Mouse (Mus musculus) heart, embryonic 11.5 days (tissue): ENCODE results near the gene C87436. TPM values are rescaled to one million over a fixed set of nuclear protein-coding genes. Genes with fewer than 3 reads are reported as not detected.
"Not testable (repeated sequence)": the region's sequence is repeated elsewhere in the genome, so short reads cannot be mapped to it uniquely, and the experiment has no call there.

Experiments
- ATAC-seq: fragments of 200-750 bp; cut with Nextera tagmentation; replicated peaks from 2 replicates; pipeline ENCODE4 v1.8.0; 2017; ENCODE audit warnings: moderate library complexity; ENCODE audit not compliant: insufficient number of reproducible peaks, low FRiP score, low TSS enrichment
- H3K27ac ChIP-seq: fragments of 300-500 bp; sonication (generic); 2 replicates; pipeline ENCODE4 v1.5.1; 2014; ENCODE audit warnings: mild to moderate bottlenecking, low read depth, low read length
- H3K27me3 ChIP-seq: fragments of 300-500 bp; sonication (generic); 2 replicates; pipeline ENCODE4 v1.6.1; 2014; ENCODE audit warnings: mild to moderate bottlenecking, low read length, mixed read lengths; ENCODE audit not compliant: control insufficient read depth, insufficient read depth
- H3K36me3 ChIP-seq: fragments of 300-500 bp; sonication (generic); 2 replicates; pipeline ENCODE4 v1.6.1; 2014; ENCODE audit warnings: mild to moderate bottlenecking, low read length, moderate library complexity, mixed read lengths; ENCODE audit not compliant: control insufficient read depth, insufficient read depth
- H3K4me1 ChIP-seq: fragments of 300-500 bp; sonication (generic); 2 replicates; pipeline ENCODE4 v1.6.1; 2014; ENCODE audit warnings: low read length; ENCODE audit not compliant: control insufficient read depth, insufficient read depth
- H3K4me2 ChIP-seq: fragments of 300-500 bp; sonication (generic); 2 replicates; pipeline ENCODE4 v1.6.1; 2014; ENCODE audit warnings: mild to moderate bottlenecking, moderate library complexity
- H3K4me3 ChIP-seq: fragments of 300-500 bp; sonication (generic); 2 replicates; pipeline ENCODE4 v1.5.1; 2014; ENCODE audit warnings: low read depth, low read length
- H3K9ac ChIP-seq: fragments of 300-500 bp; sonication (generic); 2 replicates; pipeline ENCODE4 v1.6.1; 2014; ENCODE audit warnings: mild to moderate bottlenecking, low read depth, low read length, moderate library complexity
- H3K9me3 ChIP-seq: fragments of 300-500 bp; sonication (generic); replicated peaks from 2 replicates; pipeline ENCODE4 v1.6.1; 2016; ENCODE audit warnings: low read length; ENCODE audit not compliant: control insufficient read depth
- WGBS: fragments of 180-500 bp; shearing (Covaris S2); extraction: QIAGEN DNeasy Blood & Tissue Kit; methylation state at CpG from one replicate; pipeline ENCODE4 v1.1.7; 2014; ENCODE audit not compliant: insufficient replicate concordance; 5-methylcytosine and 5-hydroxymethylcytosine counted together
- polyA plus RNA-seq: library from polyadenylated mRNA; unstranded; fragments of >200 nt; fragmentation: Nextera tagmentation; extraction: Ambion mirVana; gene quantifications from 2 replicates; pipeline ENCODE4 v1.2.1, GENCODE M21; 2014

The C87436 gene
- polyA plus RNA-seq, 1 experiment from 2014 or later, result 16.7 TPM

DNA sequence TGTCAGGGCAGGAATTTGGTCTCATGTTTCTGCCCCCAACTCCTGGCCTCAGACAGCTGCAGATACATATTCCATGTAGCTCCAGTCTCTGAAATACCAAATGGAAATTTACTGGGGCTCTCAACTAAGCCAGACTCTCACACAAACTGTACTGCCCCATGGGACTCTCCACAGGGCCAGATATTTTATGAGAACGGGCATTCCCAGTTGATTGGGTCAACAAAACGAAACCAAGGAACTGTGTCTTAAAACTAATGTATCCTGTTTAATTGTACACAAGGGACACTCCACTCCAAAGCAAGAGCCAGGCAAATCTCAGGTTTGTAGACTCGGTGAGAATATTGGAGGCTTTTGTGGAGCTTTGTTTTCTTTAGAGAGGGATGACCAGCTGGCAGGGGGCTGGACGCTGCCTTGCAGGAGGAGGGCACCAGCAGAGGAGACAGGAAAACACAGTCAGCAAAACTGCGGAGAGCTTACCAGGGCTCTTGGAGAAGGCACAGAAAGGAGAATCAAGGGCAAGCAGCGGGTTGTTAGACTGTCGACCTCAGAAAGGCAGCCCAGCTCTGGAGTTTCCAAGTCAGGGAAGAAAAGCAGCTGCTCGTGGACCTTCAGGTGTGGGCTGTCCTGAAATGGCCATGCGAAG is 42.1 kb downstream of the C87436 start:
- H3K9me3 ChIP-seq, result no peaks in the 10 kb centered on the region
- peak overlapping the region; percentile 0 for H3K9ac ChIP-seq
- H3K27me3 ChIP-seq, result no peaks in the 10 kb centered on the region
- peak overlapping the region; percentile 25 for H3K4me2 ChIP-seq
- no peak for ATAC-seq
- no peak overlapping the region for H3K4me3 ChIP-seq
- WGBS, result 33% methylated on average over 9 of the region's 9 CpGs
- peaks cover 21% of the 10 kb centered on the region for H3K4me1 ChIP-seq
- H3K27ac ChIP-seq, result peak overlapping the region; percentile 73
- no peaks in the 10 kb centered on the region for H3K36me3 ChIP-seq

DNA sequence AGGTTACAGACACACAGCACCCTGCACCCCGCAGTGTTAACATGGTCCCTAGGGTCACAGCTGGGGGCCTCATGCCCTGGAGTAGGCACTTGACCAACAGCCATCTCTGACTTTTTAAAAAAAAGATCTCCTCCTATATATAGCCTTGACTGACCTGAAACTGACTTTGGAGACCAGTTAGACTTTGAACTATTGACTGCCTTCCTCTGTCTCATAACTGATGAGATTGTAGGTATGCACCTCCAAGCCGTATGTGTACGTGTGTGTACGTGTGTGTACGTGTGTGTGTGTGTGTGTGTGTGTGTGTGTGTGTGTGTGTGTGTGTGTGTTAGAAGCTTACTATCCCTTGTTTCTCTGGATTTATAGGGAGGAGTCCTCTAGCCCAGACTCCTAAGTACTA is 43.7 kb downstream of the C87436 start:
- no peak for ATAC-seq
- 81% methylated on average over 5 of the region's 5 CpGs for WGBS
- H3K4me3 ChIP-seq, result no peak overlapping the region
- no peaks in the 10 kb centered on the region for H3K27me3 ChIP-seq
- H3K4me1 ChIP-seq, result peaks cover 21% of the 10 kb centered on the region
- H3K9me3 ChIP-seq, result no peaks in the 10 kb centered on the region
- no peaks in the 10 kb centered on the region for H3K36me3 ChIP-seq
- H3K9ac ChIP-seq, result no peak overlapping the region
- H3K4me2 ChIP-seq, result no peak overlapping the region
- no peak overlapping the region for H3K27ac ChIP-seq

DNA sequence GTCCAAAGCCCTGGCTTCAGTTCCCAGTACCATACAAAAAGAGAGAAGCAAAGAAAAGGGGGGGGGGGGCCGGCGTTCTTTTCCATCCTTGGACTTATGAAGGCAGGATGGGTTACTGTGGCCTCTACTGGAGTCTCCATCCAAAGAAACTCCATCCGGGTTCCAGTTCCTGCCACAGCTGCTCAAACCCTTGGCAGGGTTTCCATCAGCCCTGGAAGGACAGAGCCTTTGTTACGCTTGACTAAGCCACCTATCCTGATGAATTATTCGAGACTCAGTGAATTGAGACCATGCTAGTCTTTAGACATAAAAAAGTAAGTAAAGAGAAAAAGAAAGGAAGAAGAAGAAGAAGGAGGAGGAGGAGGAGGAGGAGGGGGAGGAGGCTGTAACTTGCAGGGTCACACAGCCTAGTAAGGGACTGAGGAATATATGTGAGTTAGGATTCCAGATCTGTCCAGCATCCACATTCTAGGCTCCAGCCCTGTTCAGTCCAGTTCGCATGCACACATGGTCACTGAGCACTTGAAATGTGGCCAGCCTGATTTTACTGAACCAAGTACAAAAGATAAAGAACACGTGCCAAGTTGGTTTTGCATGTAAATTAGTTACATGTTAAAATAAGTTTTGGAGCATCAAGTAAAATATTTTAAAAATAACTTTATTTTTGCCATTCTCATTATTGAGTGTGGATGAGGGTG is 47.9 kb downstream of the C87436 start:
- no peak overlapping the region for H3K9ac ChIP-seq
- H3K27me3 ChIP-seq, result no peaks in the 10 kb centered on the region
- 83% methylated on average over 7 of the region's 7 CpGs for WGBS
- H3K4me3 ChIP-seq, result no peak overlapping the region
- no peak overlapping the region for H3K4me2 ChIP-seq
- no peak overlapping the region for H3K27ac ChIP-seq
- H3K9me3 ChIP-seq, result no peaks in the 10 kb centered on the region
- no peaks in the 10 kb centered on the region for H3K36me3 ChIP-seq
- no peak for ATAC-seq
- peaks cover 13% of the 10 kb centered on the region for H3K4me1 ChIP-seq

DNA sequence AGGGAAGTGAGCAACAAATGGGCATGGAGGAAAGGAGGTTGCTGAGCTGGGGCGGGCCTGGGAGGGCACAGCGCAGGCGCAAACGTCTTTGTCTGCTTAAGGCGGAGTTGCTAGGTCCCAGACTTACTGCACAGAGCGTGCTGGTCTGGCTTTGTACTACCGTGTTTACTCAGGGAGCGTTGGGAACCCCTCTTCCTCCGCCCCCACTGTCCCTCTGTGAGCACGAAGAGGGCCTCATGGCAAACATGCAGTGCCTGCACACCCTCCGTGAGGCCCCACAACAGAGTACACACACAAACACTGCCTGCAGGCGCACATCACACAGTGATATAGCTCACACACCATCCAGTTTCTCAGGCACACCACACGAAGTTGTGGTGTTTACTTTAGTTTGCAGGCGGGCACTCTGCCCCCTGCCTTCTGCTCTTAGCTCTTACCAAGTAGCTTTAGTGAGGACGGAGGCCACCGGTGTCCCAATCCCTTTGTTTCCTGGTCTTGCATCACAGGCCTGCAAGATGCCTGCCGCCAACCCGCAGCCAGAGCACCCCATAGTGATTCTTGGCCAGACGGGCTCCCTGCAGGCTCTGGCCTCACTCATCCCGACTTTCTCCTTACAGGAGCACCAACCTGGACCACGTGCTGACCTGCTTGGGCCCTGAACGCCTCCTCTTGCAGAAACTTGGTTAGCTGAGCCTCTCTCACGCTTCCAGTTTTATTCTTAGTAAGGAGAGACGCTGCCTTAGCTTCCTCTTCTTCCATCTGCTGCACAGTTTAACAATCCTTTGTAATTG is 49.4 kb downstream of the C87436 start:
- Histone ChIP-seq H3K27ac (peak overlapping the region; percentile 92), H3K9me3 (no peaks in the 10 kb centered on the region), H3K4me2 (peak overlapping the region; percentile 50), H3K27me3 (no peaks in the 10 kb centered on the region), H3K36me3 (no peaks in the 10 kb centered on the region), H3K4me3 (peak overlapping the region; percentile 16; the same call in 1 of the 2 replicates), H3K4me1 (peaks cover 13% of the 10 kb centered on the region), H3K9ac (peak overlapping the region; percentile 68)
- ATAC-seq, result peak; percentile 73
- WGBS, result 13% methylated on average over 24 of the region's 24 CpGs

DNA sequence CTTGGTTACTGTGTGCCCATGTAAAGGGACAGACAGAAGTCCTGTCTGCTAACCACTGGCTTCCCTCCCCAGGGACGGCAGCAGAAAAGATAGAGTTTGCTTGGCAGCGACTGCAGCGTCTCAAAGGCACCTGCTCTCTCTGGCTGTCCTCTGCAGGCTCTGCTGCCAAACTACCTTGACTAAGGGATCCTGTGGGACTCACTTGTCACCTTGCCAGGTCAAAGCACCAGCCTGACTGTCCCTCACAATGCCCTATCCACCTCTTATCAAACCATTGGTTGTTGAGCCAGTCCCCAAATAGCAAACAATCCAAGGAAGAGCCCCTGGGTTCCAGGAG is 49.9 kb downstream of the C87436 start:
- H3K27me3 ChIP-seq, result no peaks in the 10 kb centered on the region
- H3K27ac ChIP-seq, result peak overlapping the region; percentile 92
- no peak for ATAC-seq
- H3K4me1 ChIP-seq, result peaks cover 13% of the 10 kb centered on the region
- WGBS, result 28% methylated on average over 3 of the region's 3 CpGs
- no peaks in the 10 kb centered on the region for H3K36me3 ChIP-seq
- H3K9ac ChIP-seq, result peak overlapping the region; percentile 68
- H3K9me3 ChIP-seq, result no peaks in the 10 kb centered on the region
- H3K4me2 ChIP-seq, result peak overlapping the region; percentile 50
- H3K4me3 ChIP-seq, result no peak overlapping the region

GRCm38 (mm10) chr6:86489945-86490344 is 51.8 kb downstream of the C87436 start:
- no peak overlapping the region for H3K4me2 ChIP-seq
- no peaks in the 10 kb centered on the region for H3K36me3 ChIP-seq
- H3K9me3 ChIP-seq, result no peaks in the 10 kb centered on the region
- ATAC-seq, result no peak
- peaks cover 19% of the 10 kb centered on the region for H3K4me1 ChIP-seq
- H3K27me3 ChIP-seq, result no peaks in the 10 kb centered on the region
- H3K4me3 ChIP-seq, result no peak overlapping the region
- no peak overlapping the region for H3K9ac ChIP-seq
- 96% methylated on average over 2 of the region's 2 CpGs for WGBS
- no peak overlapping the region for H3K27ac ChIP-seq

- not testable (repeated sequence) for H3K9me3 ChIP-seq, H3K4me2 ChIP-seq, H3K9ac ChIP-seq, H3K27me3 ChIP-seq, H3K27ac ChIP-seq, H3K36me3 ChIP-seq, ATAC-seq, H3K4me3 ChIP-seq
- WGBS, result 91% methylated on average over 8 of the region's 8 CpGs
- H3K4me1 ChIP-seq, result peaks cover 19% of the 10 kb centered on the region
These were observed 52.2 kb downstream of the C87436 start for GRCm38 (mm10) chr6:86490413-86490812.

- 57% methylated on average over 13 of the region's 13 CpGs for WGBS
- no peak for ATAC-seq
These were observed 55.5 kb downstream of the C87436 start for GRCm38 (mm10) chr6:86493469-86494263.

More at GRCm38 (mm10) chr6:86493469-86494263, 55.5 kb downstream of the C87436 start:
- Histone ChIP-seq H3K9ac (no peak overlapping the region), H3K4me3 (no peak overlapping the region), H3K27ac (no peak overlapping the region), H3K36me3 (no peaks in the 10 kb centered on the region), H3K27me3 (no peaks in the 10 kb centered on the region), H3K4me2 (no peak overlapping the region), H3K9me3 (no peaks in the 10 kb centered on the region), H3K4me1 (peaks cover 19% of the 10 kb centered on the region)
